Mouse (Mus musculus) gonadal fat pad, adult 2 months (tissue): ENCODE data around the gene Trub2. TPM values are rescaled to one million over a fixed set of nuclear protein-coding genes. Genes with fewer than 3 reads are reported as not detected.
A peak's percentile ranks its signal among the peaks of the same experiment; 100 is the strongest.

Experiments used
- DNase-seq: peaks from one replicate; pipeline ENCODE4 v3.0.0-alpha.2; 2012; ENCODE audit warnings: low read depth
- polyA plus RNA-seq: library from polyadenylated mRNA; depleted of rRNA; stranded (reverse); fragments of >200 nt; gene quantifications from 2 replicates; pipeline ENCODE4 v1.2.3, GENCODE M21; 2012

Trub2 gene
- polyA plus RNA-seq, 1 experiment: 73.3 TPM

DNA sequence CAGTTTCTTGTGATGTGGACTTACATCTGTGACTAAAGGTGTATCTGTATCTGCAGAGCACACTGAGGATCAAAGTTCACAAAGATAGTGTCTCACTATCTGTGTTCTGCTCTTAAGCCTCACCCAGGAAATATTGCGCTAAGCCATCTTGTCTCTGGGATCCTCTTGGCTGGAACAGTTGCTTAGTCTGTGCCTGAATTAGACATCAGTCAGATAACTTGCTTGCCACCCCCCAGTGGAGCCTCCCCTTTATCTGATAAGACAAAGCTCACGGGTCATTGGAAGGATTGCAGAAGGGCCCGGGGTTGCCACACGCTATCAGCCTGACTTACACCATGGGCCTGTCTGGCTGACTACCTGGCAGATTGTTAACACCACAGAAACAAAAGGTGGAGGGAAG lies 15.0 kb downstream of the Trub2 start:
- DNase-seq: no peak

DNA sequence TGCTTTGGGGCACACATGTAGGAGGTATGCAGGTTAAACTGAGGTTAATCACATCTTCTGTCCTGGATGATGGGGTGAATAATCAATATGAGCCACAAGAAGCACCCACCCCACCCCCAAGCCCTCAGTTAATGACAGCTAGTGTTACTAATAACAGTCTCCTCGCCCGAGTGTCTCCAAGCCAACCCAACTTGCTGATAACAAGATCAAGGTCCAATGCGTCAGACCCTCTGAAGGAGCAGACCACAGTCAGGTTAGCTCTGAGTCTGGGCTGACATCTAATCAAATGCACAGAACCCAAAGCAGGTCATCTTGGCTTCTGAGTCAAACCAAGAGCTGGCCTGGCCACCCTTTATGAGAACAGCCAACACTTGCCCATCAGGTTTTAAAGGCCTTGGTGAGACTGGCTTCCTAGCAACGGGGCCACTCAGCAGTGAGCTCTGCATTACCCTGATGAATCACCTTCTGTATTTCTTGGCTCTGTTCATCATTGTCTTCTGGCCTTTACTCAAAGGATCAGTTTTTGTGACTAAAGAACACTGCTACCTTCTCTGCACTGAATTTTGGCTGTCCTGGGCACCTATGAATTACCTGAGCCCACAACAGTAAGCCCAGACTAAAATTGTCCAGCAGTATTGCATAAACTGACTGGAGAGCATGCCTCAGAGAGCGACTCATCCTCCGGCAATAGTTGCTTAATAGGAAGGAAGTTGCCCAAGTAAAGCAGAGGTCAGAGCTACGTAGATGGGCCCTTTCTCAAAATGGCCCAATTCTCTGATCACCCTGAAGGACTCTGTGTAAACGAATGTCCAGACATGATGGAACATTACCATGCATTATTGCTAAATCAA lies 16.5 kb downstream of the Trub2 start:
- peak; percentile 99 for DNase-seq

DNA sequence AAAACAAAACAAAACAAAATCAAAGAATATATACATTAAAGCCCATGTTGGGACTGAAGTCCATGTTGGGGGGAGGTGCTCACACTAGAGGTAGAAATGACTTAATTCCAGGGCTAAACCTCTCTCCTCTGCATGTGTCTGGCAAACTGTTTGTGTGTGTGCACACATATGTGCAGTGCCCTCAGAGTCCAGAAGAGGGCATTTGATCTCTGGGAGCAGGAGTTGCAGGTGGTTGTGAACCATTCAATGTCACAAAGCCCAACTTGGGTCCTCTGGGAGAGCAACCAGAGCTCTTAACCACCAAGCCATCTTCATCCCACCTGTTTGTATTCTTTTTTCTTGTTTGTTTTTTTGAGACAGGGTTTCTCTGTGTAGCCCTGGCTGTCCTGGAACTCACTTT lies 18.1 kb downstream of the Trub2 start:
- no peak for DNase-seq

DNA sequence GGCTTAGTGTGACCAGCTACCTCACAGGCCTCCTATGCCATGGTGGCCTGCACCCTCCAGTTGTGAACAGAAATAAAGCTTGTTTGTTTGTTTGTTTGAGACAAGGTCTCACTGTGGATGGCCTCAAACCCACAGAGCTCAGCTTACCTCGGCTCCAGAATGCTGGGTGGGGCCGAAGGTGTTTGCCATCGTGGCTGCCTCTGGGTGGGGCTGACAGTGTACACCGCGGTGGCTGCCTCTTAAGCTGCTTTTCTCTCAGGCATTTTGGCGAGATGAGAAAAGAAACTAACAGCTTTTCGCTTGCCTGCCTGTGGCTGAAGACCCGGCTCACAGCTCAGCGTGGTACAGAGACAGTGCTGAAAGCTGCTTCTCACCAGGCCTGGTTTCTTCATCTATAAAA lies 19.4 kb downstream of the Trub2 start:
- DNase-seq: no peak

DNA sequence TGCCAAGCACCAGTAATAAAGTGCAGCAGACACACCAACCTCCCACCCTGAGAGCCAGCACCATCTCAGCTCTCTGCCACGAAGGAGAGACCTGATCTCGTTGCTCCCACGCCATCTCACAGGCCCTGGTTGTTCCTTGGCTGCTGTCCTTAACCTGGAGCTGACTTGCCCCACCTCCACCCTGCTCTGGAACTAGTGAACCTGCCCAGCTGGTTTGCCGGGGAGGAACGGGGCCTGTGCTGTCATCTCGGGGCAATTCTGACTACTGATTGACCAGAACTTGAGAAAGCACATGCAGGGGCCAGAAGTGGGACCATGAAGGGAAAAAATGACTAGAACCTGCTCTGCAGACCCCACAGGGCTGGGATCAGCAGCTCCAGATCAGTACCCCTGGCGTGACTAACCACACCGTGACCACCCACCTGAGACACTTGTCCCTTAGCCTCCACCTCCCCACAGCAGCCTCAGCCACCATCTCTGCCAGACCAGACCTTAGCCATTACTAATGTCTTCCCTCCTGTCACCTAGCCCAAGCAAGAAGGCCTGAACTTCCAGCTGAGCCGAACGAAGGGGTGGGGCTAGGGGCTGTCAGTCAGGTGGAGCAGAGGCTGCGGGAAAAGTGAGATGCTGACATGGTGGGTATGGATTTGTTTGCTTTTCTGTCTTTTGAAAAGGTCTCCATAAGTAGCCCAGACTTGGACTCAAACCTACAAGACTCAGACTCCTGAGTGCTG lies 20.2 kb downstream of the Trub2 start:
- DNase-seq: peak; percentile 83

DNA sequence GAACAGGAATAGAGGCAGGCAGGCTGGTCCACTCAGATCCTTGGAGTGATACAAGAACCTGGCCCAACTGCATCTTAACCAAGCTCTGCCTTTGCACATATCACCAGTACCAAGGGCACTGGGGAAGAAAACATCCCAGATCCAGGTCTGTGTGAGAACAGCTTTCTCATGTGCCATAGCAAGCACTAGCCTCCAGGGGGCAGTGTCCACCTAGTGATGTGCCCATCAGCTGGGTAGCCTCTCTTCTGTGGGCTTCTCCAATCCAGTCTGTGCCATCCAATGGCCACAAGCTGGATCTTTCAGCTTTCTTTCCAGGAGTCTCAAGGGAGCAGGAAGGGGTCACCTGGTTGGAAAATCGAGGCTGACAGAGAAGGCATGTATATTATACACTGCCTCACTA lies 23.5 kb downstream of the Trub2 start:
- DNase-seq: no peak

DNA sequence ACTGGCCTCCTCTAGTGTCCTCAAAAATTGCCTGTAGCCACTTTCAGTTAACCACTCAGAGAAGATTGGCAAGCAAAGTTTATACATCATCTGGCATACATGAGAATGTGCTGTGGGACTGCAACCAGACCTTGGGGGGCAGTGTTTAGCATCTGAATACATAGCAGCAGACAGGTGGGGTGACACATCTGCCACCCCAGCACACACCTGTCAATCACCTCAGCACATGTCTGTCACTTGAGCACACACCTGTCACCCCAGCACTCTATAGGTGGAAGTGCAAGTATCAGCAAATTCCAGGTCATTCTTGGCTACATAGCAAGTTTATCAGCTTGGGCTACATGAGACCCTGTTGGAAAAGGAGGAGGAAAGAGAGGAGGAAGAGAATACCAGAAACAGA lies 32.6 kb downstream of the Trub2 start:
- no peak for DNase-seq

DNA sequence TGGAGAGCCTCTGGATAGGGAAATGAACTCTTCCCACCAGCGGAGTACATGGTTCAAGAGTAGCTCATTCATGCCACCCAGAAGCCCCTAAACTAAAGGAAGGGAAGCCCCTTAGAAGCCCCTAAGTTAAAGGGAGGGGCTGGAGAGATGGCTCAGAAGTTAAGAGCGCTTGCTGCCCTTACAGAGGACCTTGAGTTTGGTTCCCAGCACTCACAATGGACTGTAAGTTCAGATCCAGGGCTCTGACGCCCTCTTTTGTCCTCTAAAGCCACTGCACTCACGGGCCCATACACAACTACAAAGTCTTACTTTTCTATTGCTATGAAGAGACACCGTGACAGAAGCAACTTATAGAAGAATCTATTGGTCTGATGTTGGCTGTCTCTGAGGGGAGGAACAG lies 35.9 kb downstream of the Trub2 start:
- DNase-seq: no peak

DNA sequence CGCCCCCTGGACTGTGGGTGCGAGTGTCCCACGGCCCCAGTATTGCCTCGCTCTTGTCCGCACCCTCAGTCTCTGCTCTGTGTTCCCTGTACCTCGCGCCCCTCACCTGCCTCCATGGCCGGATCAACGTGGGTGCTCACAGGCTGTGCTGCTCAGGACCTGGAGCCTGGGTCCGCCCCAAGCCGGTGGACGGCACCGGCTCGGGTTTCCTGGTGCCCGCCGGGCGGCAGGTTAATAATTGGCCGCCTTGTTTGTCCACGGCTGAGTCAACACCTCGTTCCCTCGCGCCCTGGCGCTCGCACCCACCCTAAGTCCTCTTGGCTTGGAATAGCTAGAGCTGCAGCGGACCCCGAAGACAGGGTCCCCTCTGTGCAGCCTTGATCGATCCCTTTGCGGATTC lies 36.8 kb downstream of the Trub2 start, which contains the start of gene Gm13420:
Gm13420 (minus strand) TSS at position 189 of the 400 bp plus-strand sequence.
- DNase-seq: no peak

DNA sequence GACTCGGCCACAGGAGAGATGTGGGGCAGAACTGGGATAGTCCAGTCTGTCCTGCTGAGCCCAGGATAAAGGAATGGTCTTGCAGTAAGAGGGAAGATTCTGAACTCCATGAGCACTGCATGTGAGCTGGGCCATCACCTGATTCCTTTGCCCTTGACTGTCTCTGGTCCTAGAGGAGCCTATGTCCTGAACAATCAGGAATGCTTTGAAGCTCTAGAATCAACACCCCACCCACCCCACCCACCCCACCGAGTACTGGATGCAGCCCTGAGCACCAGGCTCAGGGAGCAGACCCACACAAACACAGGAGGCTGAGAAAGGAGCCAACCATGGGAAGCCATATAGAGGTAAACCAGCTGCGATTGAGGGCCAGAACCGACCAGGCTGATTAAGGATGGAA lies 39.8 kb downstream of the Trub2 start:
- DNase-seq: no peak

DNA sequence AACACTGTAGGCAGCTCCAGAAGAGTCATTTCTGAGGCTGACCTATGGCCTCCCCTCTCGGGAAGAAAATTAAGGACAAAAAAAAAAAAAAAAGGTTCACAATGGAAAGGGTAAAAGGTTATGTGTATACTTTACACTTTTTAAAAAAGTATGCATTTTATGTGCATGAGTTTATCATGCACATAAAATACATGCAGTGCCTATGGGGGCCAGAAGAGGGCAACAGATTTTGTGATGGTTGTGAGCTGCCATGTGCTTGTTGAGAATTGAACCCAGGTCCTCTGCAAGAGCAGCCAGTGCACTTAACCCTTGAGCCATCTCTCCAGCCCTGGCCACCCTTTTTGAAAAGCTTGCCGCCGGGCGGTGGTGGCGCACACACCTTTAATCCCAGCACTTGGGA lies 40.5 kb downstream of the Trub2 start:
- no peak for DNase-seq

DNA sequence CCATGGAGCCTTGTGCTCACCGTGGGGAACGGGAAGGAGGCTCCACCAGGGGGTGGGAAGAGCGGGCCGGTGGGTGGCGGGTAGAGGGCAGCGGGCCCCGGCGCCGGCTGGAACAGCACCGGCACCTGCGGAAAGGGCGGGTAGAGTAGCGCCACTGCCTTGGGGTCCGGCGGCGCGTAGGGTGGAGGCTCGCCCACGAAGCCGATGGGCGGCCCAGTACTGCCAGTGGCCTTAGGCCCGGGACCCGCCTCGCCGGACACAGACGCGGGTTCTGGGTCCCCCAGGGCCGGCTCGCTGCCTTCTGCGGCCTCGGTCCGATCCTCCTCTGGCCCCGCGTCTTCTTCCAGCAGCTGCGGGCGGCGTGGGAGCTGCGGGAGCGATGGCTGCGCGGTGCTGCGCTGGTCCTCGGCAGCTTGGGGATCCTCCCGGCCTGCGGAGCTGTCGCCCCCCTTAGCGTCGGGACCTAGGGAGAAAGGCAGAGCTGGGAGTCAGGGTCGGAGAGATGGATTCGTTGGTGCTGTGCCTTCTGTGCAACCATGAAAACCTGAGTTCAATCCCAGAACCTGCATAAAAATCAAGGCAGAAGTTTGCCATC lies 41.0 kb downstream of the Trub2 start:
- no peak for DNase-seq

DNA sequence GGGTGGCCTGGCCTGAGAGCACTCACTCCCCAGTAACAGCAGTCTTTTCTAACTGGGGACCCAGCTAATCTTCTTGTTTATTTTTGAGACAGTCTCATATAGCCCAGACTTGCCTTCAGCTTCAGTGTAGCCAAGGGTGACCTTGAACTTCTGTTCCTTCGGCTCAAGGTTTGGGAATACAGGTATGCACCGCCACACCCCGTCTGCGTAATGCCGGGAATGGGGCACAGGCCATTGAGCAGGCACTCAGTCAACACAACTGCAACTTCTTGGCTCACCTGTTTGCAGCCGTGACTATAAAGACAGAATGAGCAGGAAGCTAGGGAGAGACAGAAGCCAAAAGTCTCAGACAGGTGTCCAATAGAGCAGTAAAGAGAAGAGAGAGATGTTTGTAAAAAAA lies 44.0 kb downstream of the Trub2 start:
- no peak for DNase-seq

DNA sequence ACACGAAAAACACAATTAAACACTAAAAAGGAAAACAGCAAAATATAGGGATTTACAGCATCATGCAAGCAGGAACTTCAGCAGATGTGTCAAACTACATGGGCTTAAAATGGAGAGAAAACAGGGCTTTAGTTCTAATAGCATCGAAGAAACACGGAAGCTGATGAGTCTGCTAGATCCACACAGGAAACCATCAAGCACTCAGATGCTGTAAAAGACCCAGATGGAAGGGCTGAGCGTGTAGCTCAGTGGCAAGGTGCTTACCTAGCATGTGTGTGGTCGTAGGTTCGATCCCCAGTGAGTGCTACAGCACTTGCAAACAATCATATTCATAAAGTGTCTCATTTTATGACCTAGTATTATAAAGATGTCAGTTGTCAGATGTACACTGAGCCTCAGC lies 47.1 kb downstream of the Trub2 start:
- no peak for DNase-seq

DNA sequence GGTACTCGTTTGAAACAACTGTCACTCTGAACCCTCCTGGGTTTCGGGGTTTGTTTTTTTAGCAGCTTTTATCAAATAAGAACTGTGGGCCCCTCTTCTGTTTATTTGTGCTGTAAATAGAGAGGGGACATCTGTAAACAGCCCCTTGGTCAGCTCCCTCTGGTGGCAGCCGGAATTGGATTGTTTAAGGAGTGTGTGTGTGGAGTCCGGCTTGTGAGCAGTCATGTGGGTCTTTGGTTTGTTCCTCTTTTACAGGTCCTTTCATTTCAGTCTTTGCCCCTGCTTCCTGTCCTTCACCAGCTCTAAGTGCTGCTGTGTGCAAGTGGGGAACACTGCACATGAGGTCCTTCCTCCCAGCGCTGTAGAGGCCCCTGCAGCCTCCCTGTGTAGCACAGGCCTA lies 48.9 kb downstream of the Trub2 start:
- no peak for DNase-seq

DNA sequence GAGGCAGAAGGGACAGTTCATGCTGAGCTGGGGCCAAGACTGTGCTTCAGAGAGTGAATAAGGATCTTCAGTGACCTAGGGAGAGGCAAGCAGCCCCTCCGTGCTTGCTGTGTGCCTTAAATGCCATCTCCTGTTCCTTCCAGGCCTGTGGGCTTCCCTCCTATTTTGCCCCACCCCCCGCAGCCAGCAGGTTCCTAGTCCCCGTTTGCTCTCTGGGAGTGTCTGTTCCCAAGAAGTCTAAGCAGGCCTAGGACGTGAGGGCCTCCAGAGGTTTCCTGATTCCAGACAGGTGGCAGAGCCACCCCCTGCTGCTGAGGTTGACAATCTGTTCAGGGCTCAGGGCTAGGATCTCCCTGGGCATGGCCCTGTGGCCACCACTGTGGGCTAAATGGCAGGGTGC lies 49.5 kb downstream of the Trub2 start:
- DNase-seq: no peak

DNA sequence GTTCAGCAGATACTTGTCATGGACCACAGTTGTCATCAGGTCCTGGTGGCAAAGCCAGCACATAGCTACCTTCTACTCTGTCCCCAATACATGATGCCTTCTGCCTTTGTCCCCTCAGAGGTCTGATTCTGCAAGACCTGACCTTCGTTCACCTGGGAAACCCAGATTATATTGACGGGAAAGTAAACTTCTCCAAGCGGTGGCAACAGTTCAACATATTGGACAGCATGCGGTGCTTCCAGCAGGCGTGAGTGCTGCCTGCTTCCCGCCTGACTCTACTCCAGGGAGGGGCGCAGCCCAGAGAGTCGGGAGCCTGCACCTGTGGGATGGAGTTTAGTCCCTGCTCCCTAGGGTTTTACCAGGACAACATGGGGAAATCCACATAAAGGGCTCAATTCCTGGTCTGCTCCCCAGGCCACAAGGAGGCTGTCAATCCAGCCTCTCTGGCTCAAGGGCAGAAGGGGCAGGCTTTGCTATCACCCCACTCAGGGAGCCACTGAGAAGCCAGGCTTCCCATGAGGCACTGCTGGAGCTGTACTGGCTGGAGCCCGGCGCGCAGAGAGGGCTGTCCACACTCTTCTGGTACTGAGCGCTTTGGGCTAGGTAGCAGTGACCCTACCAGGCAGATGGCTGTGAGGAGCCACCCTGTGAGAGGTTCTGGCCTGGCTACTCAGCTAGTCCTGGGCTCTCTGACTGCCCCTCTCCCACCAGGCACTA lies 50.9 kb downstream of the Trub2 start:
- no peak for DNase-seq

DNA sequence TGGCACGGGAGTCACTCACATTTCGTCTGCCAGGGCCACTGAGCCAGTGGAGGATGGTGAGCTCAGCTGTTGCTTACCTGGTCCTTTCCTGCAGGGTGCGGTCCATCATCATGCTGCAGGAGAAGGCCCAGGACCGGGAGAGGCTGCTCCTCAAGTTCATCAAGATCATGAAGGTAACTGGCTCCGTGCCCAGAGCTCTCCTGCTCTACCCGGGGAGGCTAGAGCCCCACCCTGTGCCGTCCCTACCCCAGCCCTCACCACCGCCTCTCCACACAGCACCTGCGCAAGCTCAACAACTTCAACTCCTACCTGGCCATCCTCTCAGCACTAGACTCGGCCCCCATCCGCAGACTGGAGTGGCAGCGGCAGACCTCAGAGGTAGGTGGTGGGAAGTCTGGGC lies 52.6 kb downstream of the Trub2 start:
- DNase-seq: no peak

DNA sequence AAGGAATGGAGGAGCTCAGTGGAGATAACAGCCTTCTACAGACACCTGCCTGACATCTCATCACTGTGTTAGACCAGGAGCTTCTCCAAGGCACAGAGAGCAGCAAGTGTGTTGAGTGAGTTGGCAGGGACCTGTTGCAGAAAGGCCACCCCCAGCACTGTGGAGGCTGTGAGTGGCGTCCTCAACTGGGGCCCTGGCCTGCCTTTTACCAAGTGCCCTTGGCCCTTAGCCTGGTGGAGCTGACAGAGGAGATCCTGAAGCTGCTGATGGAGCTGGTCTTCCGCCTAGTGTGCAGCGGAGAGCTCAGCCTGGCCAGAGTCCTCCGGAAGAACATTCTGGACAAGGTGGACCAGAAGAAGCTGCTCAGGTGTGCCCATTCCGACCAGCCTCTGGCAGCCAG lies 55.0 kb downstream of the Trub2 start:
- no peak for DNase-seq

DNA sequence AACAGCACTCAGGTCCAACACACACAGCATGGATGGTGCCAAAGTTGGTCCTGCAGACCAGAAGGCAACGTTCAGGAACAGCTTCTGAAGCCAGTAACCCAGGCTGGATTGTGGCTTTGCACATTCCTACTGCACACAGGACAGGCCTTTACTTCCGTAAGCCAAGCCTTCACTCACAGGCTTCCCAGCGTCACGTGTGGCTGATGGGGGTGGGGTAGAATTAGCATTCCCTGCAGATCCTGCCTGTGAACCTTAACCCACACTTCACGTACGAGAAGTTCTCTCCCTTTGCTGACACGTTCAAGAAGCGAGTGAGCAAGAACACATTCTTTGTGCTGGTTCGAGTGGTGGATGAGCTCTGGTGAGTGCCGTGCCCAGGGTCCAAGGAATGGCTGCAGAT lies 55.7 kb downstream of the Trub2 start:
- DNase-seq: no peak

DNA sequence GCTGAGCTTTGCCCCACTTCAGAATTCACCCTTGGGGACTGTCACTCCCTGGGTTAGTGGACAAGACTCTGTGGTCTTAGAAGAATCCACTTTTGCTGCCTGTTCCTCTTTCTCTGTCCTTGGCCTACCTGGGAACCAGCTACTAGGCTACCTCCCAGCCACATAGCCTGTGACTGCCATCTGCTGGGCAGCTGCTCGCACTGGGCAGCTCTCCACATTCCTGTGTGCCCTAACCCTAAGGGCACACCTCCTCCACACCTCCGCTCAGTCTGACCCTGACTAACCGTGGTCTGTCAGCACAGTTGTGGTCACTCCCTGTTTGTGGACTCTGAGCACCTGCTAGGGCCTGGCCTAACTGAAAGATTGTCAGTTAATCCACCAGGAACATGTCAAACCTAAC lies 56.8 kb downstream of the Trub2 start:
- no peak for DNase-seq

DNA sequence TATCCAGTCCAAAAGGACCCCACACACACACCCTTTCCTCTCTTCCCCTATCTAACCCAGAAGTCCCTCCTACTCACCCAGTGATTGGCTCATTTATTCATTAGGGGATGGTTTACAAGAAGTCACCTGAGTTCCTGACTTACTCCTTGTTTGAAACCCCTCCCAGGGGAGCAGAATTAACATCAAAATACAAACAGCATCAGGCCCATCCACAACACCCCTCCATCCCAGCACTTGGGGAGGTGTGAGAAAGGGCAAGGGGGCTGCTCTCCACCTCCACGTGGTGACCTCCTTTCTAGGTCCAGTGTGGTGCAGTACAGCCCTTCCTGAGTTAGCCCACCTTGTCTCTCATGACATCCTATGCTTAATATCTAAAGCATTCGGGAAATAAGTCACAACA lies 58.8 kb downstream of the Trub2 start:
- DNase-seq: no peak
